Mouse (Mus musculus) neural tube, embryonic 12.5 days (tissue): ENCODE measurements around the gene Mrm2. TPM values are rescaled to one million over a fixed set of nuclear protein-coding genes. Genes with fewer than 3 reads are reported as not detected.
"Not testable (repeated sequence)": the region's sequence is repeated elsewhere in the genome, so short reads cannot be mapped to it uniquely, and the experiment has no call there.

Experiments used
- ATAC-seq: fragments of 200-750 bp; cut with Nextera tagmentation; 2 replicates; pipeline ENCODE4 v1.8.0; 2017; ENCODE audit warnings: low read depth, mild to moderate bottlenecking, moderate TSS enrichment, moderate library complexity; ENCODE audit not compliant: low FRiP score
- H3K27ac ChIP-seq: fragments of 300-500 bp; sonication (generic); 2 replicates; pipeline ENCODE4 v1.5.1; 2016
- H3K27me3 ChIP-seq: fragments of 300-500 bp; sonication (generic); replicated peaks from 2 replicates; pipeline ENCODE4 v1.6.1; 2016; ENCODE audit warnings: mild to moderate bottlenecking
- H3K36me3 ChIP-seq: fragments of 300-500 bp; sonication (generic); 2 replicates; pipeline ENCODE4 v1.6.1; 2016; ENCODE audit warnings: mild to moderate bottlenecking
- H3K4me1 ChIP-seq: fragments of 300-500 bp; sonication (generic); 2 replicates; pipeline ENCODE4 v1.6.1; 2016
- H3K4me2 ChIP-seq: fragments of 300-500 bp; sonication (generic); replicated peaks from 2 replicates; pipeline ENCODE4 v1.6.1; 2016; ENCODE audit warnings: mild to moderate bottlenecking
- H3K4me3 ChIP-seq: fragments of 300-500 bp; sonication (generic); 2 replicates; pipeline ENCODE4 v1.5.1; 2016
- H3K9ac ChIP-seq: fragments of 300-500 bp; sonication (generic); 2 replicates; pipeline ENCODE4 v1.6.1; 2016; ENCODE audit warnings: mild to moderate bottlenecking
- H3K9me3 ChIP-seq: fragments of 300-500 bp; sonication (generic); 2 replicates; pipeline ENCODE4 v1.6.1; 2016; ENCODE audit warnings: mild to moderate bottlenecking
- WGBS: fragments of 180-500 bp; shearing (Covaris S2); methylation state at CpG from one replicate; pipeline ENCODE4 v1.1.7; 2016; 5-methylcytosine and 5-hydroxymethylcytosine counted together
- polyA plus RNA-seq: library from polyadenylated mRNA; unstranded; fragments of >200 nt; fragmentation: Nextera tagmentation; extraction: Ambion mirVana; gene quantifications from 2 replicates; pipeline ENCODE4 v1.2.1, GENCODE M21; 2016

The Mrm2 gene
- polyA plus RNA-seq, 1 experiment from 2014 or later, result 18.6 TPM

GRCm38 (mm10) chr5:140368126-140368525 is 36.4 kb upstream of the Mrm2 start:
- H3K27ac ChIP-seq, H3K36me3 ChIP-seq, H3K4me1 ChIP-seq, H3K4me2 ChIP-seq, ATAC-seq, H3K9me3 ChIP-seq, H3K27me3 ChIP-seq, H3K4me3 ChIP-seq, H3K9ac ChIP-seq: not testable (repeated sequence)
- WGBS, result 83% methylated on average over 2 of the region's 2 CpGs

DNA sequence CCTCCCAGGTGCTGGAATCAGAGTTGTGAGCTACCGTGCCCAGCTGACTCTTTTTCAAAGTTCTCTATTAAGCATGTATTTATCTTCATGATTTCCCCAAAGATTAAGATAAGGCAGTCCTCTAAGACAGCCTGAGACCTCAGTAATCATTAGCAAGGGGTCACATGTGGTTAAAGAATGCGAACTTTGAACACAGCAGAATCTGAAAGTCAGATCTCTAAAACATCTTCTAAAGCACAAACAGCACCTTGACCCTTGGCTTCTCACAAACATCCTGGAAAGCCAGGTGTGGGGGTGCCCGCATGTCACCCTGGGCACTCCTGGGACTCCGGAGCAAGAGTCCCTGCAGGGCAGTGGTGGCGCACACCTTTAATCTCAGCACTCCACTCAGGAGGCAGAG is 32.7 kb upstream of the Mrm2 start:
- no peaks in the 10 kb centered on the region for H3K4me1 ChIP-seq
- no peaks in the 10 kb centered on the region for H3K27me3 ChIP-seq
- H3K9ac ChIP-seq, result no peak overlapping the region
- H3K9me3 ChIP-seq, result peaks cover 4% of the 10 kb centered on the region; the same call in 1 of the 2 replicates
- H3K27ac ChIP-seq, result no peak overlapping the region
- no peak overlapping the region for H3K4me2 ChIP-seq
- ATAC-seq, result no peak
- no peaks in the 10 kb centered on the region; the same call in 1 of the 2 replicates for H3K36me3 ChIP-seq
- 97% methylated on average over 5 of the region's 5 CpGs for WGBS
- no peak overlapping the region for H3K4me3 ChIP-seq

- Histone ChIP-seq H3K9ac (no peak overlapping the region), H3K27me3 (no peaks in the 10 kb centered on the region), H3K27ac (no peak overlapping the region), H3K9me3 (peaks cover 4% of the 10 kb centered on the region; the same call in 1 of the 2 replicates), H3K4me3 (no peak overlapping the region), H3K36me3 (peaks cover 30% of the 10 kb centered on the region), H3K4me2 (no peak overlapping the region), H3K4me1 (no peaks in the 10 kb centered on the region)
- no peak for ATAC-seq
- WGBS, result 84% methylated on average over 14 of the region's 14 CpGs
Observed at GRCm38 (mm10) chr5:140359930-140360674, 28.4 kb upstream of the Mrm2 start.

GRCm38 (mm10) chr5:140357466-140357865 is 25.8 kb upstream of the Mrm2 start:
- H3K4me3 ChIP-seq, result no peak overlapping the region
- H3K27ac ChIP-seq, result no peak overlapping the region
- 94% methylated on average over 3 of the region's 3 CpGs for WGBS
- no peaks in the 10 kb centered on the region for H3K9me3 ChIP-seq
- H3K4me2 ChIP-seq, result no peak overlapping the region
- no peak for ATAC-seq
- no peaks in the 10 kb centered on the region for H3K4me1 ChIP-seq
- no peak overlapping the region for H3K9ac ChIP-seq
- peaks cover 51% of the 10 kb centered on the region for H3K36me3 ChIP-seq
- H3K27me3 ChIP-seq, result no peaks in the 10 kb centered on the region

- Histone ChIP-seq H3K36me3 (peaks cover 64% of the 10 kb centered on the region), H3K4me3 (no peak overlapping the region), H3K4me2 (no peak overlapping the region), H3K27me3 (no peaks in the 10 kb centered on the region), H3K9ac (no peak overlapping the region), H3K9me3 (no peaks in the 10 kb centered on the region), H3K27ac (no peak overlapping the region), H3K4me1 (no peaks in the 10 kb centered on the region)
- WGBS, result 90% methylated on average over 11 of the region's 11 CpGs
- no peak for ATAC-seq
Observed at GRCm38 (mm10) chr5:140355934-140356333, 24.2 kb upstream of the Mrm2 start.

DNA sequence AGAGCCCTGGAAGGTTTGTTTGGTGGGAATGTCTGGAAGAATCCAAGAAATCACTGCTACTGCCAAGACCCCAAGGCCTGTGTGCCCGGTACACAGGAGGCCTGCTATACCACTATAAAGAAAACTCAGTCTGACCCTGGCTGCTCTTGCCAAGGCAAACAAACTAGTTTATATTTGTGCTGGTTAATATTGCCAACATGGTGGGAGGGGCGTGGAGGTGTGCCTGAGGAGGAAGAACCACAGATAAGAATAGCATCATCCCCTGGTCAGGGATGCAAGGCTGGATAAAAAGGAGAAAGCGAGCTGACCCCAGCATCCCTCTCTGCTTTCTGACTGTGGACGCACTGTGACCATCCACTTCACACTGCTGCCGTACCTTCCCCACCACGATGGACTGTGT is 20.7 kb upstream of the Mrm2 start:
- H3K27me3 ChIP-seq, result no peaks in the 10 kb centered on the region
- no peaks in the 10 kb centered on the region for H3K9me3 ChIP-seq
- H3K36me3 ChIP-seq, result peaks cover 62% of the 10 kb centered on the region
- H3K27ac ChIP-seq, result no peak overlapping the region
- no peak for ATAC-seq
- 94% methylated on average over 6 of the region's 6 CpGs for WGBS
- H3K4me1 ChIP-seq, result no peaks in the 10 kb centered on the region
- H3K9ac ChIP-seq, result no peak overlapping the region
- no peak overlapping the region for H3K4me2 ChIP-seq
- H3K4me3 ChIP-seq, result no peak overlapping the region

- H3K36me3 ChIP-seq, result peaks cover 57% of the 10 kb centered on the region
- no peak overlapping the region for H3K4me2 ChIP-seq
- no peak overlapping the region for H3K9ac ChIP-seq
- H3K27me3 ChIP-seq, result no peaks in the 10 kb centered on the region
- H3K4me1 ChIP-seq, result no peaks in the 10 kb centered on the region
- H3K9me3 ChIP-seq, result no peaks in the 10 kb centered on the region
- 95% methylated on average over 8 of the region's 8 CpGs for WGBS
- ATAC-seq, result no peak
- no peak overlapping the region for H3K27ac ChIP-seq
- no peak overlapping the region for H3K4me3 ChIP-seq
Observed at GRCm38 (mm10) chr5:140350731-140351497, 19.2 kb upstream of the Mrm2 start.

DNA sequence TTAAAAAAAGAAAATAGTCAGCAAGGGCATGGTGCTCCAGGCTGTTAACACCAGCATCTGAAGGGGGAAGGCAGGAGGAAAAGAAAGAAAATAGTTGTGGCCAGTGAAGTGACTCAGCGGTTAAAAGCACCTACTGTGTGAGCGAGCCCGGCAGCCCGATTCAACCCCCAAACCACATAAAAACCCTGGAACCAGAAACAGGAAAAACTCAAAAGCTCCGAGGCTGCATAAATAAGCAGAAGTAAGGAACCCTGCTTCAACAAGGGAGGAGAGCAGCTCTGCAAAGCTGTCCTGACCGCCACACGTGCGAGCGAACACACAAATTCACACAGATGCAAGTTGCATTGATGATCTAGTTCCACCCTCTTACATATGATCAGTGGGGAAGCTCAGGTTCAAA is 18.2 kb upstream of the Mrm2 start:
- no peaks in the 10 kb centered on the region for H3K9me3 ChIP-seq
- no peak for ATAC-seq
- peaks cover 55% of the 10 kb centered on the region for H3K36me3 ChIP-seq
- WGBS, result 98% methylated on average over 9 of the region's 9 CpGs
- H3K27me3 ChIP-seq, result no peaks in the 10 kb centered on the region
- H3K9ac ChIP-seq, result no peak overlapping the region
- H3K4me2 ChIP-seq, result no peak overlapping the region
- no peak overlapping the region for H3K27ac ChIP-seq
- no peaks in the 10 kb centered on the region for H3K4me1 ChIP-seq
- no peak overlapping the region for H3K4me3 ChIP-seq

DNA sequence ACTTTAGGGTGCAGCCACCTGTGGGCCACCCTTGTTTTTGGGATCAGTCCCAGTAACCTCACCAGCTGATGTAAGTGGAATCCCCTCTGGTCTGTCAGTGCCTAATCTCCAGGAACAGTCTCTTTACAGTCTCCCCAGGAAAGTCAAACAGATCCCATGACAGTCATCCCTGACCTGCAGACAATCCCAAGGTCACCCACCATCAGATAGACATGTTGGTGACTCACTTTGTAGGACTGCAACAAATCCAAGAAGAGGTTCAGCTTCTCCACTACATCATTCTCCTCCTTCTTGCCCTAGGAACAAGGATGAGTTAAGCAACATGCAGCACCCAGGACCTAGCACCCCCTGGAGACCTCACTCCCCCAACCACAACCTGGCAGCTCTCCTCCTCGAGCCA is 14.4 kb upstream of the Mrm2 start:
- ATAC-seq, result no peak
- WGBS, result 83% methylated on average over 1 of the region's 1 CpGs

GRCm38 (mm10) chr5:140345244-140345643 is 13.5 kb upstream of the Mrm2 start:
- 94% methylated on average over 4 of the region's 4 CpGs for WGBS
- Histone ChIP-seq H3K4me1 (no peaks in the 10 kb centered on the region), H3K4me2 (no peak overlapping the region), H3K27ac (no peak overlapping the region), H3K4me3 (no peak overlapping the region), H3K36me3 (peaks cover 48% of the 10 kb centered on the region), H3K27me3 (no peaks in the 10 kb centered on the region), H3K9me3 (no peaks in the 10 kb centered on the region), H3K9ac (no peak overlapping the region)
- no peak for ATAC-seq

More for the DNA sequence above, 14.4 kb upstream of the Mrm2 start:
- no peak overlapping the region for H3K4me3 ChIP-seq
- H3K36me3 ChIP-seq, result peaks cover 43% of the 10 kb centered on the region
- H3K9me3 ChIP-seq, result no peaks in the 10 kb centered on the region
- H3K9ac ChIP-seq, result no peak overlapping the region
- no peaks in the 10 kb centered on the region for H3K4me1 ChIP-seq
- H3K4me2 ChIP-seq, result no peak overlapping the region
- H3K27me3 ChIP-seq, result no peaks in the 10 kb centered on the region
- no peak overlapping the region for H3K27ac ChIP-seq

- 90% methylated on average over 4 of the region's 4 CpGs for WGBS
- H3K4me1 ChIP-seq, result no peaks in the 10 kb centered on the region
- H3K27ac ChIP-seq, result no peak overlapping the region
- no peak overlapping the region for H3K9ac ChIP-seq
- no peaks in the 10 kb centered on the region for H3K27me3 ChIP-seq
- ATAC-seq, result no peak
- peaks cover 67% of the 10 kb centered on the region for H3K36me3 ChIP-seq
- H3K9me3 ChIP-seq, result no peaks in the 10 kb centered on the region
- no peak overlapping the region for H3K4me2 ChIP-seq
- H3K4me3 ChIP-seq, result no peak overlapping the region
Observed at GRCm38 (mm10) chr5:140342880-140343279, 11.2 kb upstream of the Mrm2 start.

DNA sequence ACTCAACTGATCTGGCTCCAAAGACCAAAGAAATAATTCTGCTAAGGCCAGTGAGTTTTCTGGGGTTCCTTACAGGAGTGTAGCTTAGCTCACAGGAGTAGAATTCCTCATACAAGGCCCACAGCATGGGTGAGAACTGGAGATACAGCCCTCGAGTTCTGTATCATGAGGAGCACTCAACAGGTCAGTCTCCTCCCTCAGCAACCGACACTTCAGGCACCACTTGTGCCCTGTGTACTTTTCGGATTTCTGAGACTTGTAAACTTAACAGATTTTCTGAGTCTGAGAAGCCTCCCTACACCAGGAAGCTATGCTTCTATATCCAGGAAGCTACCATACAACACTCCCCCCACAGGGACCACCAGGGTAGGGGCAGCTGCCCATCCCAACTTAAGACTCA is 8.1 kb upstream of the Mrm2 start:
- Histone ChIP-seq H3K27me3 (no peaks in the 10 kb centered on the region), H3K9me3 (no peaks in the 10 kb centered on the region), H3K4me2 (no peak overlapping the region), H3K4me1 (no peaks in the 10 kb centered on the region), H3K36me3 (peaks cover 59% of the 10 kb centered on the region), H3K4me3 (no peak overlapping the region), H3K9ac (no peak overlapping the region), H3K27ac (no peak overlapping the region)
- no peak for ATAC-seq
- 89% methylated on average over 3 of the region's 3 CpGs for WGBS
